Mouse (Mus musculus) hindbrain, embryonic 15.5 days (tissue): ENCODE results near the gene Gpr25. TPM values are rescaled to one million over a fixed set of nuclear protein-coding genes. Genes with fewer than 3 reads are reported as not detected.

ENCODE experiments used
- ATAC-seq: fragments of 200-750 bp; cut with Nextera tagmentation; 2 replicates; pipeline ENCODE4 v1.8.0; 2017; ENCODE audit warnings: low read depth, moderate number of reproducible peaks, moderate TSS enrichment; ENCODE audit not compliant: low FRiP score
- H3K27ac ChIP-seq: fragments of 300-500 bp; sonication (generic); replicated peaks from 2 replicates; pipeline ENCODE4 v1.5.1; 2015; ENCODE audit warnings: mild to moderate bottlenecking, inconsistent platforms
- H3K27me3 ChIP-seq: fragments of 300-500 bp; sonication (generic); 2 replicates; pipeline ENCODE4 v1.6.1; 2015; ENCODE audit warnings: control low read depth, inconsistent platforms
- H3K36me3 ChIP-seq: fragments of 300-500 bp; sonication (generic); 2 replicates; pipeline ENCODE4 v1.6.1; 2015; ENCODE audit warnings: control low read depth, inconsistent platforms
- H3K4me1 ChIP-seq: fragments of 300-500 bp; sonication (generic); replicated peaks from 2 replicates; pipeline ENCODE4 v1.6.1; 2015; ENCODE audit warnings: control low read depth, inconsistent platforms
- H3K4me2 ChIP-seq: fragments of 300-500 bp; sonication (generic); 2 replicates; pipeline ENCODE4 v1.6.1; 2015; ENCODE audit warnings: moderate library complexity, mild to moderate bottlenecking, inconsistent platforms
- H3K4me3 ChIP-seq: fragments of 300-500 bp; sonication (generic); 2 replicates; pipeline ENCODE4 v1.5.1; 2015; ENCODE audit warnings: mild to moderate bottlenecking, inconsistent platforms
- H3K9ac ChIP-seq: fragments of 300-500 bp; sonication (generic); 2 replicates; pipeline ENCODE4 v1.6.1; 2015; ENCODE audit warnings: inconsistent platforms
- H3K9me3 ChIP-seq: fragments of 300-500 bp; sonication (generic); 2 replicates; pipeline ENCODE4 v1.6.1; 2016; ENCODE audit warnings: control low read depth, inconsistent platforms
- WGBS: fragments of 180-500 bp; shearing (Covaris S2); methylation state at CpG from one replicate; pipeline ENCODE4 v1.1.7; 2015; 5-methylcytosine and 5-hydroxymethylcytosine counted together
- polyA plus RNA-seq: library from polyadenylated mRNA; unstranded; fragments of >200 nt; fragmentation: Nextera tagmentation; extraction: Ambion mirVana; gene quantifications from 2 replicates; pipeline ENCODE4 v1.2.1, GENCODE M21; 2015

The Gpr25 gene
- polyA plus RNA-seq, 1 experiment from 2014 or later = 1.1 TPM

DNA sequence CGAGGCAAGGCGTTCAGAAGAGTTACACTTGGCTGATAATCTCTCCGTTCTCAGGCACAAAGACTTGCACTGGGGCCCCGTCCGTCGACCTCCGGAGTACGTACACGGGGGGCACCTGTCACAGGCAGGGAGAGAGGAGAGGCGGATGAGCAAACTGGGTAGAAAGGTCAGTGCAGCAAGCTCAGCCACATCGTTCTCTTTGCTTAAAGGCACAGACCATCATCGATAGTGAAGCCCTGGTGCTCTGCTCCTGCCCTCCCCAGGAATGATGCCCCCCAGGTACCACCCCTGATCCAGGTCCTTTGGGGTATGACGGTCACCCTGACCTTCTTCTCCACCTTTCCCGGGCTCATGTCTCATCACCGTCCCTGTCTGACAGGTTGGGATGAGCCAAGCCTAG, 46.4 kb downstream of the Gpr25 start:
- H3K27me3 ChIP-seq = no peaks in the 10 kb centered on the region
- H3K4me1 ChIP-seq = no peaks in the 10 kb centered on the region
- ATAC-seq = no peak
- H3K4me3 ChIP-seq = no peak overlapping the region
- H3K4me2 ChIP-seq = no peak overlapping the region
- H3K9ac ChIP-seq = no peak overlapping the region
- H3K36me3 ChIP-seq = no peaks in the 10 kb centered on the region
- WGBS = 83% methylated on average over 15 of the region's 15 CpGs
- no peak overlapping the region for H3K27ac ChIP-seq
- H3K9me3 ChIP-seq = no peaks in the 10 kb centered on the region

DNA sequence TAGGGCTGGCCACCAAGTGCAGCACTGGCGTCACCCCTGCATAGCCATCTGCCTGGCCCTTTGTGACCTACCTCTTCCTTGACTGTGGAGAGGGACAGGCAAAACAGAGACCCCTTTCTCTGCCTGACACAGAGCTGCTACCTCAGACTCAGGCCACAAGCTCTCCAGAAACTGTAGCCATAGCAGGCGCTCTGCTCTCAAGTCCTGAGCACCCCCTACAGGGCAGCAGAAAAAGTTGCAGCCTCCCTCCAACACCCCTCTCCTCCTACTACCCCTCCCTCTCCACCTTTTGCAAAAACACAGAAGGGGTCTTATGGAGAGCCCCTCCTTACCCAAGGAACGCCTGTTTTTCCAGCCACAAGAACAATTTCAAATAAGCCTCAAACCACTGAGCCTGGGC, 47.9 kb downstream of the Gpr25 start, which contains the start of gene Mroh3:
TSS of gene Mroh3 (minus strand) at position 26 of the 400 bp plus-strand sequence.
- Histone ChIP-seq H3K36me3 (no peaks in the 10 kb centered on the region), H3K4me1 (no peaks in the 10 kb centered on the region), H3K9me3 (no peaks in the 10 kb centered on the region), H3K9ac (no peak within 1 kb of the TSS), H3K4me2 (no peak within 1 kb of the TSS), H3K4me3 (no peak within 1 kb of the TSS), H3K27ac (no peak within 1 kb of the TSS), H3K27me3 (no peaks in the 10 kb centered on the region)
- 49% methylated on average over 3 of the region's 3 CpGs for WGBS
- ATAC-seq = 0 out of 2 replicates have a peak, but pooled peaks have one; percentile 65

Other genes starting within 250 kb of the Gpr25 start
- gene Ascl5, start 210.1 kb downstream of the Gpr25 start, polyA plus RNA-seq = 0.39 TPM in 1 of 2 replicates, not detected in the other
- 0.32 TPM in 1 of 2 replicates, not detected in the other for gene Cacna1s, start 208.1 kb downstream of the Gpr25 start, polyA plus RNA-seq
- 48.9 and 50.0 TPM in 2 replicates for gene Kif21b, start 129.5 kb downstream of the Gpr25 start, polyA plus RNA-seq
- not detected in 2 replicates for gene Mroh3, start 48.0 kb downstream of the Gpr25 start, polyA plus RNA-seq
- 3.3 and 3.4 TPM in 2 replicates for gene Inava, start 26.6 kb downstream of the Gpr25 start, polyA plus RNA-seq
- gene Camsap2, start 85.2 kb upstream of the Gpr25 start, polyA plus RNA-seq = 26.7 and 28.9 TPM in 2 replicates
- 15.8 and 19.5 TPM in 2 replicates for gene Ddx59, start 154.4 kb upstream of the Gpr25 start, polyA plus RNA-seq
- gene Kif14, start 205.5 kb upstream of the Gpr25 start, polyA plus RNA-seq = 1.4 TPM in 2 replicates